Mouse (Mus musculus): ENCODE results near the gene Ispd.

Ispd gene

GRCm38 (mm10) chr12:36564146-36564545 is 182.9 kb downstream of the Ispd start:
- in situ Hi-C loops (cut with MboI, MseI) = no loop called here

- in situ Hi-C loops (cut with MboI, MseI) = no loop called here
These were observed 185.7 kb downstream of the Ispd start for GRCm38 (mm10) chr12:36566974-36567373.

- in situ Hi-C loops (cut with MboI, MseI) = no loop called here
These were observed 189.3 kb downstream of the Ispd start for GRCm38 (mm10) chr12:36570414-36571095.

GRCm38 (mm10) chr12:36584828-36585227 is 203.6 kb downstream of the Ispd start:
- in situ Hi-C loops (cut with MboI, MseI) = loop anchor here in 1 of 2 experiments (10.0 kb wide), 1 partner anchor 290 kb away; no protein-coding TSS in a partner anchor

GRCm38 (mm10) chr12:36597539-36598250 is 216.4 kb downstream of the Ispd start:
- in situ Hi-C loops (cut with MboI, MseI) = no loop called here

- in situ Hi-C loops (cut with MboI, MseI) = no loop called here
These were observed 240.9 kb downstream of the Ispd start for GRCm38 (mm10) chr12:36621960-36622736.

- in situ Hi-C loops (cut with MboI, MseI) = no loop called here
These were observed 246.0 kb downstream of the Ispd start for GRCm38 (mm10) chr12:36627204-36627603.

- in situ Hi-C loops (cut with MboI, MseI) = no loop called here
These were observed 251.2 kb downstream of the Ispd start for GRCm38 (mm10) chr12:36632427-36632826.

GRCm38 (mm10) chr12:36647514-36647913 is 266.3 kb downstream of the Ispd start:
- in situ Hi-C loops (cut with MboI, MseI) = no loop called here

- in situ Hi-C loops (cut with MboI, MseI) = no loop called here
These were observed 281.2 kb downstream of the Ispd start for GRCm38 (mm10) chr12:36662496-36662895.

GRCm38 (mm10) chr12:36664783-36665182 is 283.5 kb downstream of the Ispd start:
- in situ Hi-C loops (cut with MboI, MseI) = no loop called here

- in situ Hi-C loops (cut with MboI, MseI) = no loop called here
These were observed 285.5 kb downstream of the Ispd start for GRCm38 (mm10) chr12:36666771-36667170.

- in situ Hi-C loops (cut with MboI, MseI) = loop anchor here in 1 of 2 experiments (10.0 kb wide), 1 partner anchor 456 kb away; no protein-coding TSS in a partner anchor
These were observed 289.1 kb downstream of the Ispd start for GRCm38 (mm10) chr12:36670164-36670908.

GRCm38 (mm10) chr12:36670915-36671579 is 289.8 kb downstream of the Ispd start:
- in situ Hi-C loops (cut with MboI, MseI) = loop anchor here in 1 of 2 experiments (10.0 kb wide), 1 partner anchor 456 kb away; no protein-coding TSS in a partner anchor

- in situ Hi-C loops (cut with MboI, MseI) = loop anchor here in 1 of 2 experiments (10.0 kb wide), 1 partner anchor 460 kb away; no protein-coding TSS in a partner anchor
These were observed 293.2 kb downstream of the Ispd start for GRCm38 (mm10) chr12:36674481-36674880.

GRCm38 (mm10) chr12:36678220-36678619 is 297.0 kb downstream of the Ispd start:
- in situ Hi-C loops (cut with MboI, MseI) = loop anchor here (5.0 to 10.0 kb wide), 2 partner anchors 461 to 463 kb away; no protein-coding TSS in a partner anchor

GRCm38 (mm10) chr12:36680883-36681505 is 299.7 kb downstream of the Ispd start:
- in situ Hi-C loops (cut with MboI, MseI) = no loop called here

GRCm38 (mm10) chr12:36681779-36682178 is 300.5 kb downstream of the Ispd start:
- in situ Hi-C loops (cut with MboI, MseI) = no loop called here

- in situ Hi-C loops (cut with MboI, MseI) = no loop called here
These were observed 312.8 kb downstream of the Ispd start for GRCm38 (mm10) chr12:36694072-36694471.

- in situ Hi-C loops (cut with MboI, MseI) = loop anchor here in 1 of 2 experiments (25.0 kb wide), 1 partner anchor 1408 kb away; no protein-coding TSS in a partner anchor
These were observed 323.1 kb downstream of the Ispd start for GRCm38 (mm10) chr12:36704380-36704779.

Data from T-helper 17 cell (primary cell).